Mouse (Mus musculus) intestine, embryonic 16.5 days (tissue): Measurements from ENCODE around the gene Plpp7. TPM values are rescaled to one million over a fixed set of nuclear protein-coding genes. Genes with fewer than 3 reads are reported as not detected.

Experiments
- ATAC-seq: fragments of 200-750 bp; cut with Nextera tagmentation; 2 replicates; pipeline ENCODE4 v1.8.0; 2017; ENCODE audit warnings: moderate TSS enrichment, moderate library complexity
- H3K27ac ChIP-seq: fragments of 300-500 bp; sonication (generic); 2 replicates; pipeline ENCODE4 v1.5.1; 2014; ENCODE audit warnings: mild to moderate bottlenecking, low read length
- H3K27me3 ChIP-seq: fragments of 300-500 bp; sonication (generic); replicated peaks from 2 replicates; pipeline ENCODE4 v1.6.1; 2014; ENCODE audit warnings: low read length, control low read depth, mixed read lengths; ENCODE audit not compliant: control insufficient read depth, insufficient read depth
- H3K36me3 ChIP-seq: fragments of 300-500 bp; sonication (generic); 2 replicates; pipeline ENCODE4 v1.6.1; 2014; ENCODE audit warnings: low read length, control low read depth; ENCODE audit not compliant: control insufficient read depth, insufficient read depth
- H3K4me1 ChIP-seq: fragments of 300-500 bp; sonication (generic); 2 replicates; pipeline ENCODE4 v1.6.1; 2014; ENCODE audit warnings: low read length, control low read depth, mixed read lengths; ENCODE audit not compliant: control insufficient read depth, insufficient read depth
- H3K4me2 ChIP-seq: fragments of 300-500 bp; sonication (generic); 2 replicates; pipeline ENCODE4 v1.6.1; 2014; ENCODE audit warnings: low read depth, low read length, control low read depth
- H3K4me3 ChIP-seq: fragments of 300-500 bp; sonication (generic); 2 replicates; pipeline ENCODE4 v1.5.1; 2014; ENCODE audit warnings: mild to moderate bottlenecking, low read length
- H3K9ac ChIP-seq: fragments of 300-500 bp; sonication (generic); 2 replicates; pipeline ENCODE4 v1.6.1; 2014; ENCODE audit warnings: low read depth, low read length
- H3K9me3 ChIP-seq: fragments of 300-500 bp; sonication (generic); 2 replicates; pipeline ENCODE4 v1.6.1; 2016; ENCODE audit warnings: low read length, control low read depth; ENCODE audit not compliant: control insufficient read depth
- WGBS: fragments of 180-500 bp; shearing (Covaris S2); extraction: QIAGEN DNeasy Blood & Tissue Kit; methylation state at CpG from one replicate; pipeline ENCODE4 v1.1.7; 2014; 5-methylcytosine and 5-hydroxymethylcytosine counted together
- polyA plus RNA-seq: library from polyadenylated mRNA; unstranded; fragments of >200 nt; fragmentation: Nextera tagmentation; extraction: Ambion mirVana; gene quantifications from 2 replicates; pipeline ENCODE4 v1.2.1, GENCODE M21; 2015

Gene Plpp7
- polyA plus RNA-seq, 1 experiment from 2014 or later: 5.0 TPM

- H3K36me3 ChIP-seq: no peaks in the 10 kb centered on the region
- H3K9ac ChIP-seq: no peak overlapping the region
- 72% methylated on average over 9 of the region's 9 CpGs for WGBS
- no peak for ATAC-seq
- no peak overlapping the region for H3K27ac ChIP-seq
- H3K27me3 ChIP-seq: no peaks in the 10 kb centered on the region
- no peak overlapping the region for H3K4me3 ChIP-seq
- H3K4me1 ChIP-seq: no peaks in the 10 kb centered on the region
- no peak overlapping the region for H3K4me2 ChIP-seq
- H3K9me3 ChIP-seq: no peaks in the 10 kb centered on the region
These were observed 37.1 kb upstream of the Plpp7 start for GRCm38 (mm10) chr2:32058241-32058640.

- H3K4me1 ChIP-seq: no peaks in the 10 kb centered on the region
These were observed 36.6 kb upstream of the Plpp7 start for GRCm38 (mm10) chr2:32058716-32059115.

GRCm38 (mm10) chr2:32059613-32060012 is 35.7 kb upstream of the Plpp7 start:
- no peak overlapping the region for H3K4me3 ChIP-seq
- H3K27ac ChIP-seq: no peak overlapping the region
- H3K27me3 ChIP-seq: no peaks in the 10 kb centered on the region
- no peaks in the 10 kb centered on the region for H3K9me3 ChIP-seq
- no peaks in the 10 kb centered on the region for H3K36me3 ChIP-seq
- 68% methylated on average over 6 of the region's 6 CpGs for WGBS
- H3K4me1 ChIP-seq: no peaks in the 10 kb centered on the region
- H3K9ac ChIP-seq: no peak overlapping the region
- no peak overlapping the region for H3K4me2 ChIP-seq
- ATAC-seq: no peak

More at GRCm38 (mm10) chr2:32058716-32059115, 36.6 kb upstream of the Plpp7 start:
- Histone ChIP-seq H3K4me2 (no peak overlapping the region), H3K36me3 (no peaks in the 10 kb centered on the region), H3K9ac (no peak overlapping the region), H3K9me3 (no peaks in the 10 kb centered on the region), H3K4me3 (no peak overlapping the region), H3K27me3 (no peaks in the 10 kb centered on the region), H3K27ac (no peak overlapping the region)
- no peak for ATAC-seq
- 32% methylated on average over 5 of the region's 5 CpGs for WGBS

GRCm38 (mm10) chr2:32060228-32060805 is 35.0 kb upstream of the Plpp7 start:
- Histone ChIP-seq H3K9me3 (no peaks in the 10 kb centered on the region), H3K27ac (no peak overlapping the region), H3K4me3 (no peak overlapping the region), H3K4me2 (no peak overlapping the region), H3K9ac (no peak overlapping the region), H3K27me3 (no peaks in the 10 kb centered on the region), H3K36me3 (no peaks in the 10 kb centered on the region), H3K4me1 (no peaks in the 10 kb centered on the region)
- 61% methylated on average over 6 of the region's 6 CpGs for WGBS
- no peak for ATAC-seq

- Histone ChIP-seq H3K27me3 (no peaks in the 10 kb centered on the region), H3K4me1 (no peaks in the 10 kb centered on the region), H3K27ac (no peak overlapping the region), H3K9ac (no peak overlapping the region), H3K4me3 (no peak overlapping the region), H3K4me2 (no peak overlapping the region), H3K9me3 (no peaks in the 10 kb centered on the region), H3K36me3 (no peaks in the 10 kb centered on the region)
- ATAC-seq: no peak
- 51% methylated on average over 2 of the region's 2 CpGs for WGBS
These were observed 34.1 kb upstream of the Plpp7 start for GRCm38 (mm10) chr2:32061189-32061588.

- no peak overlapping the region for H3K9ac ChIP-seq
- H3K9me3 ChIP-seq: no peaks in the 10 kb centered on the region
- H3K4me3 ChIP-seq: no peak overlapping the region
- H3K4me1 ChIP-seq: no peaks in the 10 kb centered on the region
- 73% methylated on average over 12 of the region's 12 CpGs for WGBS
- H3K4me2 ChIP-seq: no peak overlapping the region
- H3K36me3 ChIP-seq: no peaks in the 10 kb centered on the region
- no peak for ATAC-seq
- H3K27me3 ChIP-seq: no peaks in the 10 kb centered on the region
- no peak overlapping the region for H3K27ac ChIP-seq
These were observed 33.4 kb upstream of the Plpp7 start for GRCm38 (mm10) chr2:32061722-32062505.

- no peak overlapping the region for H3K9ac ChIP-seq
- ATAC-seq: no peak
- no peaks in the 10 kb centered on the region for H3K4me1 ChIP-seq
- no peaks in the 10 kb centered on the region for H3K9me3 ChIP-seq
- no peak overlapping the region for H3K27ac ChIP-seq
- H3K4me2 ChIP-seq: no peak overlapping the region
- no peaks in the 10 kb centered on the region for H3K27me3 ChIP-seq
- H3K36me3 ChIP-seq: no peaks in the 10 kb centered on the region
- 86% methylated on average over 15 of the region's 15 CpGs for WGBS
- H3K4me3 ChIP-seq: no peak overlapping the region
These were observed 32.5 kb upstream of the Plpp7 start for GRCm38 (mm10) chr2:32062626-32063410.

- Histone ChIP-seq H3K27me3 (0 out of 2 replicates have a peak, but pooled peaks cover 5% of the 10 kb centered on the region), H3K4me2 (no peak overlapping the region), H3K9me3 (no peaks in the 10 kb centered on the region), H3K36me3 (no peaks in the 10 kb centered on the region), H3K4me1 (no peaks in the 10 kb centered on the region), H3K27ac (no peak overlapping the region), H3K4me3 (no peak overlapping the region), H3K9ac (no peak overlapping the region)
- WGBS: 75% methylated on average over 7 of the region's 7 CpGs
- ATAC-seq: no peak
These were observed 31.7 kb upstream of the Plpp7 start for GRCm38 (mm10) chr2:32063451-32064151.

- Histone ChIP-seq H3K9ac (no peak overlapping the region), H3K4me1 (no peaks in the 10 kb centered on the region), H3K27ac (no peak overlapping the region), H3K36me3 (no peaks in the 10 kb centered on the region), H3K4me3 (no peak overlapping the region), H3K9me3 (no peaks in the 10 kb centered on the region), H3K4me2 (no peak overlapping the region), H3K27me3 (0 out of 2 replicates have a peak, but pooled peaks cover 5% of the 10 kb centered on the region)
- no peak for ATAC-seq
- WGBS: 54% methylated on average over 13 of the region's 13 CpGs
These were observed 30.4 kb upstream of the Plpp7 start for GRCm38 (mm10) chr2:32064913-32065312.
